10 mouse cellular contexts compared by ENCODE assay signal in genomic region chr10:84172828-84173321, GRCm38 (mm10).
DNase-seq lines count a peak whose midpoint lies in the region; ATAC-seq and TF ChIP-seq lines count a peak whose summit lies in the region.
"Had no signal": no experiment of that assay in that cellular context is flagged by ENCODE, and none has a peak within 500 bp of the region (broad histone marks: within the 10 kb centered on the region; RNA-seq: fewer than 3 reads in every experiment).

No protein-coding gene starts in this region.

- H3K9ac ChIP-seq in kidney, postnatal 0 days (ENCODE audit: low read depth, low read length), result no peak overlapping the region

- TF ChIP-seq POLR2A in kidney, adult 2 months (IDR thresholded peaks at IDR 0.05; ENCODE audit: low read depth, low read length), result no peak

- H3K4me3 ChIP-seq in kidney, postnatal 0 days (replicated peaks; ENCODE audit: low read depth, low read length), result no peak overlapping the region
- H3K4me3 ChIP-seq in limb, embryonic 10.5 days, result no peak overlapping the region
- H3K4me3 ChIP-seq in kidney, adult 2 months (ENCODE audit: insufficient read depth, low read depth, low read length), result no peak overlapping the region
- H3K4me3 ChIP-seq: myocyte had no signal

- H3K9me3 ChIP-seq in kidney, postnatal 0 days (replicated peaks; ENCODE audit: low read length), result no peaks in the 10 kb centered on the region
- no peaks in the 10 kb centered on the region for H3K9me3 ChIP-seq in limb, embryonic 10.5 days (replicated peaks)

- WGBS in kidney, postnatal 0 days, result 45% methylated on average over 4 of the region's 4 CpGs
- WGBS in limb, embryonic 10.5 days, result 32% methylated on average over 4 of the region's 4 CpGs
- 53% methylated on average over 4 of the region's 4 CpGs for WGBS in kidney, adult 2 months

- ATAC-seq in kidney, postnatal 0 days (replicated peaks; ENCODE audit: low FRiP score, low read depth), result no peak
- no peak for ATAC-seq in cerebellum, adult (ENCODE audit: insufficient number of reproducible peaks, low FRiP score, low TSS enrichment)

- H3K27me3 ChIP-seq in kidney, postnatal 0 days (ENCODE audit: insufficient read depth, low read length), result no peaks in the 10 kb centered on the region
- H3K27me3 ChIP-seq in limb, embryonic 10.5 days (ENCODE audit: low read depth, poor library complexity, severe bottlenecking), result no peaks in the 10 kb centered on the region
- H3K27me3 ChIP-seq in kidney, adult 2 months (replicated peaks; ENCODE audit: control insufficient read depth, insufficient read depth, low read length), result no peaks in the 10 kb centered on the region

- H3K4me2 ChIP-seq in kidney, postnatal 0 days (ENCODE audit: low read length), result no peak overlapping the region

- H3K36me3 ChIP-seq in kidney, postnatal 0 days (ENCODE audit: insufficient read depth, low read length), result no peaks in the 10 kb centered on the region
- H3K36me3 ChIP-seq in limb, embryonic 10.5 days, result no peaks in the 10 kb centered on the region
- no peaks in the 10 kb centered on the region for H3K36me3 ChIP-seq in kidney, adult 2 months (ENCODE audit: control insufficient read depth, insufficient read depth, low read length)
- H3K36me3 ChIP-seq: G1E had no signal

- no peak overlapping the region for H3K27ac ChIP-seq in kidney, postnatal 0 days
- no peak overlapping the region for H3K27ac ChIP-seq in limb, embryonic 10.5 days
- H3K27ac ChIP-seq in kidney, adult 2 months (ENCODE audit: insufficient read depth, low read depth, low read length), result no peak overlapping the region

- H3K4me1 ChIP-seq in kidney, postnatal 0 days (replicated peaks; ENCODE audit: insufficient read depth, low read length), result no peaks in the 10 kb centered on the region
- H3K4me1 ChIP-seq in limb, embryonic 10.5 days, result peaks cover 22% of the 10 kb centered on the region
- H3K4me1 ChIP-seq in kidney, adult 2 months (ENCODE audit: control insufficient read depth, insufficient read depth, low read length), result no peaks in the 10 kb centered on the region

- TF ChIP-seq CTCF in kidney, postnatal 0 days (IDR thresholded peaks at IDR 0.05; ENCODE audit: low read depth), result no peak
- TF ChIP-seq CTCF in kidney, adult 2 months (conservative IDR thresholded peaks at IDR 0.05; ENCODE audit: insufficient read depth, insufficient read length, low read depth, low read length), result no peak

- DNase-seq in kidney, postnatal 0 days (ENCODE audit: low spot score), result peak; percentile 58
- DNase-seq in kidney, postnatal 25 days, result no peak
- peak; percentile 68 for DNase-seq in embryo, embryonic 10 days (ENCODE audit: low spot score)
- DNase-seq in heart, adult 9 months (ENCODE audit: low spot score in 2 of 2), result peak; percentile 77 to 81
- DNase-seq in limb, embryonic 10.5 days (ENCODE audit: low spot score), result peak; percentile 63
- peak; percentile 91 for DNase-seq in skeletal muscle tissue, adult 2 months (ENCODE audit: low read depth, low spot score)
- no peak for DNase-seq in kidney, adult 2 months

Comparison
In these comparisons a context has a peak if more than half of its experiments do, and no peak if none do; other contexts are left out.
1. DNase-seq: peak in kidney, postnatal 0 days (single experiment), embryo, embryonic 10 days (single experiment), heart, adult 9 months (2 of 2), limb, embryonic 10.5 days (single experiment) and skeletal muscle tissue, adult 2 months (single experiment); none in kidney, postnatal 25 days (0 of 2) and kidney, adult 2 months (single experiment).